Mouse (Mus musculus): ENCODE data around the gene Pck1.
A peak's percentile ranks its signal among the peaks of the same experiment; 100 is the strongest.

The Pck1 gene

DNA sequence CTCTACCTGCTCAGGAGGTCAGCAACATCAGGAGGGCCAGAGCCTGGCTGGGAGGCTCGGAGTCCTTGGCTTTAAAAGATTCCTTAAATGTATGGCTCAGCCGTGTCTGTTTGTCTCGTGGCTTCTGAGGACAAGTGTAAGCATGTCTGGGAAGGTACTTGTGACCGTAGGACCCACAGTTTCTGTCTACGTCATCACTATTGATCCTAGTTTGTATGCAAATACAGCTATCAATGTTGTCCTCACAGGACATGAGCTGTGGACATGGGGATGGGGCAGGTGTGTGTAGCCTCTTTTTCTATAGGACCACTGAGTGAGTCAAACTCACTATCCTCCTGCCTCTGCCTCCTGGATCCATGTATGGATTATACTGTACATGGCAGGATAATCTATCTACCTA lies 4.8 kb upstream of the Pck1 start:
- no peak for DNase-seq (ENCODE audit: low spot score)

DNA sequence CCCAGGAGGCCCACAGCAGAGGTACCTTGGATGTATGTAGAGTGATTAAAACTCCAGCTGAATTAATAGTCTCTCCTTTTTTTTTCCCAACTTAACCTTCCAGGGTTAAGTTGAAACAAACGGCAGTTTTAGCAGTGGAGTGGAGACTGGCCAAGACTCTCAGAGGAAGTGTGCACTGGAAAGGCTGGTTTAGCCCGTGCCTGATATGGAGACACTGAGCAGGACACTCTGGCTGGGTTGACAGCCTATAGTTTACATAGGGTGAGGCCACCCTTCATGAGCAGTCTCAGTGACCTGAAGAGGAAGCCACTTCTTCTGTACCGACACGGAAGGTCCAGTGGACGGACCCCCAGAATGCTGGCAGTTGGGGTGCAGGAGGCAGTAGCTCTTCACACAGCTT lies 1.5 kb upstream of the Pck1 start:
- DNase-seq (ENCODE audit: low spot score): peak; percentile 80

GRCm38 (mm10) chr2:173151784-173152284 lies 1.0 kb upstream of the Pck1 start:
- peak; percentile 95 for DNase-seq (ENCODE audit: low spot score)

DNA sequence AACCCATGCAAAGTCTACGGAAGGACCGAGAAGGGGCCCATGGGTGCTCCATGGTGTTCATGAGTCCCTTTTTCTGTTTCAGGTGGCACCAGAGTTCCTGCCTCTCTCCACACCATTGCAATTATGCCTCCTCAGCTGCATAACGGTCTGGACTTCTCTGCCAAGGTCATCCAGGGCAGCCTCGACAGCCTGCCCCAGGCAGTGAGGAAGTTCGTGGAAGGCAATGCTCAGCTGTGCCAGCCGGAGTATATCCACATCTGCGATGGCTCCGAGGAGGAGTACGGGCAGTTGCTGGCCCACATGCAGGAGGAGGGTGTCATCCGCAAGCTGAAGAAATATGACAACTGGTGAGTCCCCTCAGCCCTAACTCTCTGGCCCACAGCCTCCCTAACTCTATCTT lies 418 bp downstream of the Pck1 start:
- DNase-seq (ENCODE audit: low spot score): no peak

DNA sequence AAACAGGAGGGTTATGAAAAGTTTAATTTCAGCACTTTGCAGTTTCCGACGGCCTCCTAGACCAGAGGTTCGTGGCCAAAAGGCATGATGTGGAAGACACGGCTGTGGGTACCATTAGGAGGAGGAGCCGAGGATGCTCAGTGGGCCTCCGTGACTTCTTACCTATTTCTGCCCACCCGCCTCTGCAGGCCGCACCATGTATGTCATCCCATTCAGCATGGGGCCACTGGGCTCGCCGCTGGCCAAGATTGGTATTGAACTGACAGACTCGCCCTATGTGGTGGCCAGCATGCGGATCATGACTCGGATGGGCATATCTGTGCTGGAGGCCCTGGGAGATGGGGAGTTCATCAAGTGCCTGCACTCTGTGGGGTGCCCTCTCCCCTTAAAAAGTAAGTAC lies 1.7 kb downstream of the Pck1 start:
- no peak for DNase-seq (ENCODE audit: low spot score)

- DNase-seq (ENCODE audit: low spot score): no peak
Measured at GRCm38 (mm10) chr2:173154962-173155361, 2.1 kb downstream of the Pck1 start.

- DNase-seq (ENCODE audit: low spot score): no peak
Measured at GRCm38 (mm10) chr2:173155907-173156306, 3.1 kb downstream of the Pck1 start.

GRCm38 (mm10) chr2:173156923-173157322 lies 4.1 kb downstream of the Pck1 start:
- DNase-seq (ENCODE audit: low spot score): no peak

- DNase-seq (ENCODE audit: low spot score): no peak
Measured at GRCm38 (mm10) chr2:173157376-173157775, 4.5 kb downstream of the Pck1 start.

GRCm38 (mm10) chr2:173157871-173158270 lies 5.0 kb downstream of the Pck1 start:
- DNase-seq (ENCODE audit: low spot score): no peak

DNA sequence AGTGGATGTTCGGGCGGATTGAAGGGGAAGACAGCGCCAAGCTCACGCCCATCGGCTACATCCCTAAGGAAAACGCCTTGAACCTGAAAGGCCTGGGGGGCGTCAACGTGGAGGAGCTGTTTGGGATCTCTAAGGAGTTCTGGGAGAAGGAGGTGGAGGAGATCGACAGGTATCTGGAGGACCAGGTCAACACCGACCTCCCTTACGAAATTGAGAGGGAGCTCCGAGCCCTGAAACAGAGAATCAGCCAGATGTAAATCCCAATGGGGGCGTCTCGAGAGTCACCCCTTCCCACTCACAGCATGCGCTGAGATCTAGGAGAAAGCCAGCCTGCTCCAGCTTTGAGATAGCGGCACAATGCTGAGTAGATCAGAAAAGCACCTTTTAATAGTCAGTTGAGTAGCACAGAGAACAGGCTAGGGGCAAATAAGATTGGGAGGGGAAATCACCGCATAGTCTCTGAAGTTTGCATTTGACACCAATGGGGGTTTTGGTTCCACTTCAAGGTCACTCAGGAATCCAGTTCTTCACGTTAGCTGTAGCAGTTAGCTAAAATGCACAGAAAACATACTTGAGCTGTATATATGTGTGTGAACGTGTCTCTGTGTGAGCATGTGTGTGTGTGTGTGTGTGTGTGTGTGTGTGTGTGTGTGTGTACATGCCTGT lies 5.7 kb downstream of the Pck1 start:
- DNase-seq (ENCODE audit: low spot score): no peak

DNA sequence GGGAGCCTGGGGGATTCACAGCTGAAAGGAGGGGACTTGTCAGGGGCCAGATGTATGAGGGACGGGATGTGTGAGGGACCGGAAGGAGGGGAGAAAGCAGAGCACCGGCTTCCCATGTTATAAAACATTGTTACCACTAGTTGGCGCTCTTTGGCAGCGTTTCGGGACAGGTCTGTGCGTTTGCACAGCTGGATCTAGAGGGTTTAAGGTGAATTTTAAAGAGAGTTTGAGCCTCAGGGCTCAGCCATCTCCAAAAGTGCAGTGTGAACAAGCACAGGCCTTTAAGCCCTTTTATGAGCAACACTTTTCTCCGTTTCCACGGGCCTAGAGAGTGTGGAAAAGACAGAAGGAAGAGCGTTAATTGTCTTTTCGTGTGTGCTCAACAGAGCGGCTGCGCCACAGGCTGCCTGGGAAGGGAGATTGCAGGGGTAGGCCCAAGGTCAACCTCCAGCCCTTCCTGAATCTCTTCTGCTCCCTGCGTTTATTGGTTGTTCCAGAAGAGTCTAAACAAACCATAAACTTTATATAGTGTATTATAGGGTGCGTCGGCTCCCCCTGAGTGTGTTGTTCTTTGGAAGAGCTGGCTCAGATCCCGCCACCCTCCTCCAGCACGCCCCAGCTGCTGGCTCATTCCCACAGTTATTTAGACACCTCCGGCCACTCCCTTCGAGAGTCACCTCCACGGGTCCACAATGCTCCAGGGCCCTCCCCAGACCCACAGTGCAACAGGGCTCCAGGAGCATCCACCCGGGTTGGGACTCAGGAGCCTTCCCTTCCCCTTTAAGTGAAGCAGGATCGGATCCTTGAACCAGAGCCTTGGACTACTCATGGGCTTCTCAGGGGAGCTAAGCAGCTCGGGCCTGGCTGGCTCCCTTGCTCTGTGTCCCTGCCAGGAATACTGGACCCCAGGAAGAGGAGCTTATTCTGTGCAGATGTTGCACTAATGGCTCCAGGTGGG lies 6.8 kb downstream of the Pck1 start:
- peak; percentile 63 for DNase-seq (ENCODE audit: low spot score)

DNA sequence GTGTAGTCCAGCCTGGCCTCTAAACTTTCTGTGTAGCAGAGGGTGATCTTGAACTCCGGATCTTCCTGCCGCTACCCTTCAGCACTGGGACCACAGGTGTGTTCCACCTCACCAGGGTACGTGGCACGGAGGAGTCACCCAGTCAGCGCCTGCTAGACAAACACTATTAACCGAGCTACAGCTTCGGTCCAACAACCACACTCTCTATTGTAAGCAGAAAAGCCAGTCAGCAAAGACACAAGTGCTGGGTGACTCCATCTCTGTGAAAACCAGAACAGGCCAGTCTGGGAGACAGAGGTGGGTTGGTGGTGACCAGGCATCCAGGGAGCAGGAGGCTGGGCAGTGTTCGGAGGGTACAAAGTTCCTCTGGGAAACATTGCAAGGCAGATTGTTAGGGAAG lies 10.5 kb downstream of the Pck1 start:
- no peak for DNase-seq (ENCODE audit: low spot score)

- peak; percentile 42 for DNase-seq (ENCODE audit: low spot score)
Measured at GRCm38 (mm10) chr2:173164358-173164757, 11.5 kb downstream of the Pck1 start.

GRCm38 (mm10) chr2:173164946-173165345 lies 12.1 kb downstream of the Pck1 start:
- no peak for DNase-seq (ENCODE audit: low spot score)

- no peak for DNase-seq (ENCODE audit: low spot score)
Measured at GRCm38 (mm10) chr2:173165357-173165756, 12.5 kb downstream of the Pck1 start.

DNA sequence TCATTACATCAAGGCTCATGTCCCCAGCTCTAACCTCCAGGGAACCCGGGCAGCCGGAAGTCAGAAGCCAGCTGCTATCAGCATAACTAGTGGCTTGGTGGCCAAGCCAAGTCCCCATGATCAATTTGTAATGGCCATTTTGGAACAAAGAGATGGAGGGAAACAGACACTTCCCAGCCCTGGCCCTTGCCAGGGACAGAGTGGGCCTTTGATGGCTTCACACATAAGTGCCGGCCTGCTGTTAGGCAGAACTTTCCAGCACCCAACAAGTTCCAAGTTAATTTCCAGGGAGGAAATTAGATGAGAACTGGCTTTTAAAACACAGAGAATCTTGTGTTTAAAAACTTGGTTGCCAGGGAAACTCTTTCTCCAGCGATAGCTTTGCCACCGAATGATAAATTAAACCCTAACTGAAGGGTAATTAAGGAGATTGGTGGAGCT lies 15.6 kb downstream of the Pck1 start:
- no peak for DNase-seq (ENCODE audit: low spot score)

GRCm38 (mm10) chr2:173170081-173170480 lies 17.2 kb downstream of the Pck1 start:
- DNase-seq (ENCODE audit: low spot score): no peak

DNA sequence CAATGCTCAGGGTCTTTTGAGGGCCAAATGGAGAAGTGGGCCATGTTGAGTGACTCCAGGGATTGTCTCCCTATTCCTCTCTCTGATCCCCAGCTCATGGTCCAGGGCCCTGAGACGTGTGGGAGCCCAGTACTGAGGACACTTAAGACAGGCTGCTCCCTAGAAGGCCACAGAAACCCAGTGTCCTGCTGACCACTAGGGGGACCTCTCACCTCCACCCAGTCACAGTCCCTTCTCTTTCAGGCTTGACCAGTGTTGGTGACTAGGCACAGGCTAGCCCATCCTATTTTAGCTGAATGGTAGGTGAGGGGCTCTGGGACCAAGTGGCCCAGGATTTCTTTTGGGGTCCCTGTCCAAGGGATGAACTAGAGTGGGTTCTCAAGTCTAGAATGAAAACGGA lies 17.9 kb downstream of the Pck1 start:
- no peak for DNase-seq (ENCODE audit: low spot score)

- DNase-seq (ENCODE audit: low spot score): no peak
Measured at GRCm38 (mm10) chr2:173171470-173171869, 18.6 kb downstream of the Pck1 start.

GRCm38 (mm10) chr2:173171956-173172355 lies 19.1 kb downstream of the Pck1 start:
- no peak for DNase-seq (ENCODE audit: low spot score)

- DNase-seq (ENCODE audit: low spot score): no peak
Measured at GRCm38 (mm10) chr2:173172386-173172785, 19.5 kb downstream of the Pck1 start.

GRCm38 (mm10) chr2:173173008-173173407 lies 20.2 kb downstream of the Pck1 start:
- no peak for DNase-seq (ENCODE audit: low spot score)
